Mouse (Mus musculus) lung, postnatal 4 days (tissue): ENCODE measurements at regions not wholly inside any gene's neighbourhood (a gene's known extent, or its start where the extent isn't known, plus 50 kb on each side); places are given as distances from the start of the nearest gene placed in this dataset.
"Not testable (repeated sequence)": the region's sequence is repeated elsewhere in the genome, so short reads cannot be mapped to it uniquely, and the experiment has no call there.

ENCODE experiments used
- DNase-seq, 2 experiments: peaks; one replicate each; pipeline ENCODE4 v3.0.0; 2021

GRCm38 (mm10) chr7:36210034-36210433 is 407.2 kb upstream of the Zfp507 start:
- no peak for DNase-seq

GRCm38 (mm10) chr7:36207525-36208260 is 404.9 kb upstream of the Zfp507 start:
- DNase-seq, result no peak

- no peak for DNase-seq
Observed at GRCm38 (mm10) chr7:36198091-36198700, 395.4 kb upstream of the Zfp507 start.

GRCm38 (mm10) chr7:36196154-36196720 is 393.4 kb upstream of the Zfp507 start:
- no peak for DNase-seq

GRCm38 (mm10) chr7:36192645-36193044 is 389.8 kb upstream of the Zfp507 start:
- DNase-seq, result no peak

GRCm38 (mm10) chr7:36177947-36178346 is 375.1 kb upstream of the Zfp507 start:
- DNase-seq, result no peak

- no peak for DNase-seq
Observed at GRCm38 (mm10) chr7:36175296-36175695, 372.5 kb upstream of the Zfp507 start.

- DNase-seq, result not testable (repeated sequence)
Observed at GRCm38 (mm10) chr7:36172511-36172910, 369.7 kb upstream of the Zfp507 start.

- DNase-seq, result no peak
Observed at GRCm38 (mm10) chr7:36157270-36157945, 354.6 kb upstream of the Zfp507 start.

GRCm38 (mm10) chr7:36156595-36156994 is 353.8 kb upstream of the Zfp507 start:
- DNase-seq, result no peak

GRCm38 (mm10) chr7:36155576-36155975 is 352.8 kb upstream of the Zfp507 start:
- DNase-seq, result no peak

GRCm38 (mm10) chr7:36155159-36155558 is 352.4 kb upstream of the Zfp507 start:
- no peak for DNase-seq

- no peak for DNase-seq
Observed at GRCm38 (mm10) chr7:36150871-36151560, 348.2 kb upstream of the Zfp507 start.

- no peak for DNase-seq
Observed at GRCm38 (mm10) chr7:36136571-36136970, 333.8 kb upstream of the Zfp507 start.

GRCm38 (mm10) chr7:36134557-36134956 is 331.8 kb upstream of the Zfp507 start:
- no peak for DNase-seq

GRCm38 (mm10) chr7:36133658-36134143 is 330.9 kb upstream of the Zfp507 start:
- peak; percentile 50 to 72 for DNase-seq

GRCm38 (mm10) chr7:36133026-36133425 is 330.2 kb upstream of the Zfp507 start:
- no peak for DNase-seq

GRCm38 (mm10) chr7:36132569-36132968 is 329.8 kb upstream of the Zfp507 start:
- peak in 1 of 2 experiments; percentile 46 for DNase-seq

- DNase-seq, result no peak
Observed at GRCm38 (mm10) chr7:36097054-36097453, 294.3 kb upstream of the Zfp507 start.

GRCm38 (mm10) chr7:36095258-36096130 is 292.7 kb upstream of the Zfp507 start:
- peak; percentile 66 to 85 for DNase-seq

GRCm38 (mm10) chr7:36091132-36091531 is 288.3 kb upstream of the Zfp507 start:
- no peak for DNase-seq
